Mouse (Mus musculus): ENCODE measurements around the gene Cmtm1. TPM values are rescaled to one million over a fixed set of nuclear protein-coding genes. Genes with fewer than 3 reads are reported as not detected.

Cmtm1 gene
- polyA plus RNA-seq, 1 experiment from 2014 or later: not detected

- Histone ChIP-seq H3K4me1 (replicated peaks; ENCODE audit: control insufficient read depth, insufficient read depth, low read length) (no peaks in the 10 kb centered on the region; the same call in 1 of the 2 replicates), H3K4me3 (ENCODE audit: low read depth, low read length) (no peak overlapping the region), H3K4me2 (ENCODE audit: low read depth, low read length, severe bottlenecking) (no peak overlapping the region), H3K27ac (ENCODE audit: low read depth, low read length) (no peak overlapping the region), H3K36me3 (ENCODE audit: control insufficient read depth, insufficient read depth, low read length) (no peaks in the 10 kb centered on the region), H3K9ac (ENCODE audit: low read length) (no peak overlapping the region), H3K27me3 (ENCODE audit: control insufficient read depth, insufficient read depth, low read length) (no peaks in the 10 kb centered on the region), H3K9me3 (ENCODE audit: control insufficient read depth, low read length) (no peaks in the 10 kb centered on the region)
- 85% methylated on average over 5 of the region's 5 CpGs for WGBS
- DNase-seq (ENCODE audit: low spot score) (no peak), ATAC-seq (replicated peaks; ENCODE audit: low FRiP score) (no peak)
Measured at GRCm38 (mm10) chr8:104342426-104342825, 32.5 kb upstream of the Cmtm1 start.

GRCm38 (mm10) chr8:104341678-104342077 is 31.7 kb upstream of the Cmtm1 start:
- Histone ChIP-seq H3K27ac (ENCODE audit: low read depth, low read length) (no peak overlapping the region), H3K4me3 (ENCODE audit: low read depth, low read length) (peak overlapping the region; percentile 55; the same call in 1 of the 2 replicates), H3K4me2 (ENCODE audit: low read depth, low read length, severe bottlenecking) (peak overlapping the region; percentile 85), H3K36me3 (ENCODE audit: control insufficient read depth, insufficient read depth, low read length) (no peaks in the 10 kb centered on the region), H3K27me3 (ENCODE audit: control insufficient read depth, insufficient read depth, low read length) (no peaks in the 10 kb centered on the region), H3K9ac (ENCODE audit: low read length) (peak overlapping the region; percentile 10; the same call in 1 of the 2 replicates), H3K4me1 (replicated peaks; ENCODE audit: control insufficient read depth, insufficient read depth, low read length) (no peaks in the 10 kb centered on the region; the same call in 1 of the 2 replicates), H3K9me3 (ENCODE audit: control insufficient read depth, low read length) (no peaks in the 10 kb centered on the region)
- ATAC-seq (replicated peaks; ENCODE audit: low FRiP score): no peak
- no peak for DNase-seq (ENCODE audit: low spot score)
- 48% methylated on average over 6 of the region's 6 CpGs for WGBS

GRCm38 (mm10) chr8:104341106-104341561 is 31.2 kb upstream of the Cmtm1 start:
- no peaks in the 10 kb centered on the region for H3K36me3 ChIP-seq (ENCODE audit: control insufficient read depth, insufficient read depth, low read length)

DNA sequence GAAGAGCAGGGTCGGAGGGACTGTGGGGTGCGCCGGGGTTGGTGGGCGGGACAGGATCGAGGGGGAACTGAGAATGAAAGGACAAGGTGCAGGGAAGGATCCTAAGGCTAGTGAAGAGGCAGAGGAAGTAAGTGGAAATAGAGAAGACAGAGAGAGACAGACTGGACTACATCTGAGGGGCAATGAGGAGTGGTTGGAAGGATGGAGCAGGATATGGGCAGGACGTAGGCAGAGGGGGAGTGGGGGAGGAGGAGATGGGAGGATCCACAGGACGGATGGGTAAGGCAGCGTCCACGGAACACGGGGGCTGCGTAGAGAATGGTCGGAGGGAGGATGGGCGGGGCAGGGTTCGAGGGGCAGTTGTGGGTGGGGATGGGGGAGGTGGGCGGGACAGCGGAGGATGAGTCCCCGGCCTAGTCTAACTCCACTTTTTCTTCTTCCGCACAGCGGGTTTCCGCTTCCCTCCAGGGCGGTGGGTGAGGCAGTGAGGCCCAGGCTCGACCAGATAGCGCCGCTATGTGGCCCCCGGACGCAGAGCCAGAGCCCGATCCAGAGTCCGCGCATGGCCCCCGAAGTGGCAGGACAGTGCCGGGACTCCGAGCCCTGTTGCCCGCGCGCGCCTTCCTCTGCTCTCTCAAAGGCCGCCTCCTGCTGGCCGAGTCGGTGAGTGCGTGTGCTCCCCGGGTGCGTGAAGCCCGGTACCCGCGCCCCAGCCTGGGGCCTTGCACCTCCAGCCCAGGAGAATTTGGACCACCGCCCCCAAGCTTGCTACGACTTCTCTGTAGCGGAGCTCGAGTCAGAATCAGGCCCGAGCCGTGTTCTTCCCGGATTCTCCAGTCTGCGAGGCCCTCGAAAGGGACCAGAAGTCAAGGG is 30.5 kb upstream of the Cmtm1 start:
- Histone ChIP-seq H3K4me1 (replicated peaks; ENCODE audit: control insufficient read depth, insufficient read depth, low read length) (no peaks in the 10 kb centered on the region; the same call in 1 of the 2 replicates), H3K36me3 (ENCODE audit: control insufficient read depth, insufficient read depth, low read length) (no peaks in the 10 kb centered on the region), H3K4me2 (ENCODE audit: low read depth, low read length, severe bottlenecking) (peak overlapping the region; percentile 85), H3K9me3 (ENCODE audit: control insufficient read depth, low read length) (no peaks in the 10 kb centered on the region), H3K4me3 (ENCODE audit: low read depth, low read length) (peak overlapping the region; percentile 55), H3K9ac (ENCODE audit: low read length) (peak overlapping the region; percentile 74), H3K27me3 (ENCODE audit: control insufficient read depth, insufficient read depth, low read length) (no peaks in the 10 kb centered on the region), H3K27ac (ENCODE audit: low read depth, low read length) (peak overlapping the region; percentile 31)
- WGBS: under 1% methylated on average over 45 of the region's 54 CpGs
- ATAC-seq (replicated peaks; ENCODE audit: low FRiP score) (peak; percentile 80), DNase-seq (ENCODE audit: low spot score) (peak; percentile 91)

More at GRCm38 (mm10) chr8:104341106-104341561, 31.2 kb upstream of the Cmtm1 start:
- H3K9ac ChIP-seq (ENCODE audit: low read length): peak overlapping the region; percentile 74
- no peaks in the 10 kb centered on the region; the same call in 1 of the 2 replicates for H3K4me1 ChIP-seq (replicated peaks; ENCODE audit: control insufficient read depth, insufficient read depth, low read length)
- DNase-seq (ENCODE audit: low spot score) (no peak), ATAC-seq (replicated peaks; ENCODE audit: low FRiP score) (peak; percentile 73)
- under 1% methylated on average over 22 of the region's 24 CpGs for WGBS
- peak overlapping the region; percentile 55 for H3K4me3 ChIP-seq (ENCODE audit: low read depth, low read length)
- peak overlapping the region; percentile 31; the same call in 1 of the 2 replicates for H3K27ac ChIP-seq (ENCODE audit: low read depth, low read length)
- H3K9me3 ChIP-seq (ENCODE audit: control insufficient read depth, low read length): no peaks in the 10 kb centered on the region
- H3K27me3 ChIP-seq (ENCODE audit: control insufficient read depth, insufficient read depth, low read length): no peaks in the 10 kb centered on the region
- peak overlapping the region; percentile 85 for H3K4me2 ChIP-seq (ENCODE audit: low read depth, low read length, severe bottlenecking)

- no peak overlapping the region for H3K27ac ChIP-seq (ENCODE audit: low read depth, low read length)
- H3K4me3 ChIP-seq (ENCODE audit: low read depth, low read length): peak overlapping the region; percentile 55
- WGBS: 5% methylated on average over 6 of the region's 6 CpGs
- peak overlapping the region; percentile 74 for H3K9ac ChIP-seq (ENCODE audit: low read length)
- no peaks in the 10 kb centered on the region; the same call in 1 of the 2 replicates for H3K4me1 ChIP-seq (replicated peaks; ENCODE audit: control insufficient read depth, insufficient read depth, low read length)
- H3K9me3 ChIP-seq (ENCODE audit: control insufficient read depth, low read length): no peaks in the 10 kb centered on the region
- peak overlapping the region; percentile 85 for H3K4me2 ChIP-seq (ENCODE audit: low read depth, low read length, severe bottlenecking)
- no peaks in the 10 kb centered on the region for H3K36me3 ChIP-seq (ENCODE audit: control insufficient read depth, insufficient read depth, low read length)
- ATAC-seq (replicated peaks; ENCODE audit: low FRiP score): no peak
- no peaks in the 10 kb centered on the region for H3K27me3 ChIP-seq (ENCODE audit: control insufficient read depth, insufficient read depth, low read length)
- no peak for DNase-seq (ENCODE audit: low spot score)
Measured at GRCm38 (mm10) chr8:104339983-104340232, 30.0 kb upstream of the Cmtm1 start.

- Histone ChIP-seq H3K27me3 (ENCODE audit: control insufficient read depth, insufficient read depth, low read length) (no peaks in the 10 kb centered on the region), H3K27ac (ENCODE audit: low read depth, low read length) (no peak within 1 kb of the TSS), H3K4me2 (ENCODE audit: low read depth, low read length, severe bottlenecking) (peak within 1 kb of the TSS; percentile 85), H3K9ac (ENCODE audit: low read length) (peak within 1 kb of the TSS; percentile 74), H3K4me3 (ENCODE audit: low read depth, low read length) (peak within 1 kb of the TSS; percentile 55), H3K4me1 (replicated peaks; ENCODE audit: control insufficient read depth, insufficient read depth, low read length) (no peaks in the 10 kb centered on the region; the same call in 1 of the 2 replicates), H3K9me3 (ENCODE audit: control insufficient read depth, low read length) (no peaks in the 10 kb centered on the region), H3K36me3 (ENCODE audit: control insufficient read depth, insufficient read depth, low read length) (no peaks in the 10 kb centered on the region)
- WGBS: 12% methylated on average over 17 of the region's 18 CpGs
- ATAC-seq (replicated peaks; ENCODE audit: low FRiP score) (no peak), DNase-seq (ENCODE audit: low spot score) (no peak)
Measured at GRCm38 (mm10) chr8:104339229-104339982, 29.5 kb upstream of the Cmtm1 start, which contains the start of gene Cmtm3. TSS of gene Cmtm3 (plus strand) at chr8:104339410.

- WGBS: 51% methylated on average over 3 of the region's 3 CpGs
Measured at GRCm38 (mm10) chr8:104337890-104338289, 27.9 kb upstream of the Cmtm1 start.

GRCm38 (mm10) chr8:104336806-104337205 is 26.9 kb upstream of the Cmtm1 start:
- H3K4me1 ChIP-seq (replicated peaks; ENCODE audit: control insufficient read depth, insufficient read depth, low read length): no peaks in the 10 kb centered on the region; the same call in 1 of the 2 replicates
- no peaks in the 10 kb centered on the region for H3K9me3 ChIP-seq (ENCODE audit: control insufficient read depth, low read length)
- no peaks in the 10 kb centered on the region for H3K36me3 ChIP-seq (ENCODE audit: control insufficient read depth, insufficient read depth, low read length)
- H3K27ac ChIP-seq (ENCODE audit: low read depth, low read length): no peak overlapping the region
- DNase-seq (ENCODE audit: low spot score) (no peak), ATAC-seq (replicated peaks; ENCODE audit: low FRiP score) (no peak)
- no peak overlapping the region for H3K9ac ChIP-seq (ENCODE audit: low read length)
- no peaks in the 10 kb centered on the region for H3K27me3 ChIP-seq (ENCODE audit: control insufficient read depth, insufficient read depth, low read length)
- H3K4me3 ChIP-seq (ENCODE audit: low read depth, low read length): no peak overlapping the region
- 85% methylated on average over 1 of the region's 1 CpGs for WGBS
- no peak overlapping the region for H3K4me2 ChIP-seq (ENCODE audit: low read depth, low read length, severe bottlenecking)

More at GRCm38 (mm10) chr8:104337890-104338289, 27.9 kb upstream of the Cmtm1 start:
- Histone ChIP-seq H3K9me3 (ENCODE audit: control insufficient read depth, low read length) (no peaks in the 10 kb centered on the region), H3K27me3 (ENCODE audit: control insufficient read depth, insufficient read depth, low read length) (no peaks in the 10 kb centered on the region), H3K4me2 (ENCODE audit: low read depth, low read length, severe bottlenecking) (no peak overlapping the region), H3K4me3 (ENCODE audit: low read depth, low read length) (no peak overlapping the region), H3K27ac (ENCODE audit: low read depth, low read length) (no peak overlapping the region), H3K9ac (ENCODE audit: low read length) (no peak overlapping the region), H3K4me1 (replicated peaks; ENCODE audit: control insufficient read depth, insufficient read depth, low read length) (no peaks in the 10 kb centered on the region; the same call in 1 of the 2 replicates), H3K36me3 (ENCODE audit: control insufficient read depth, insufficient read depth, low read length) (no peaks in the 10 kb centered on the region)
- DNase-seq (ENCODE audit: low spot score): no peak
- no peak for ATAC-seq (replicated peaks; ENCODE audit: low FRiP score)

Measured in forebrain, embryonic 11.5 days (tissue).